Mouse (Mus musculus) stomach, embryonic 15.5 days (tissue): ENCODE measurements around the gene Tomt. TPM values are rescaled to one million over a fixed set of nuclear protein-coding genes. Genes with fewer than 3 reads are reported as not detected.
A peak's percentile ranks its signal among the peaks of the same experiment; 100 is the strongest.
"Not testable (repeated sequence)": the region's sequence is repeated elsewhere in the genome, so short reads cannot be mapped to it uniquely, and the experiment has no call there.

Experiments
- ATAC-seq: fragments of 200-750 bp; cut with Nextera tagmentation; 2 replicates; pipeline ENCODE4 v1.8.0; 2017; ENCODE audit warnings: low read depth, moderate number of reproducible peaks, moderate TSS enrichment; ENCODE audit not compliant: insufficient read depth, low FRiP score
- H3K27ac ChIP-seq: fragments of 300-500 bp; sonication (generic); 2 replicates; pipeline ENCODE4 v1.5.1; 2015; ENCODE audit warnings: mild to moderate bottlenecking, inconsistent platforms
- H3K27me3 ChIP-seq: fragments of 300-500 bp; sonication (generic); replicated peaks from 2 replicates; pipeline ENCODE4 v1.6.1; 2015; ENCODE audit warnings: inconsistent platforms
- H3K36me3 ChIP-seq: fragments of 300-500 bp; sonication (generic); 2 replicates; pipeline ENCODE4 v1.6.1; 2015; ENCODE audit warnings: inconsistent platforms
- H3K4me1 ChIP-seq: fragments of 300-500 bp; sonication (generic); 2 replicates; pipeline ENCODE4 v1.6.1; 2015; ENCODE audit warnings: inconsistent platforms
- H3K4me2 ChIP-seq: fragments of 300-500 bp; sonication (generic); 2 replicates; pipeline ENCODE4 v1.6.1; 2015; ENCODE audit warnings: mild to moderate bottlenecking, inconsistent platforms
- H3K4me3 ChIP-seq: fragments of 300-500 bp; sonication (generic); replicated peaks from 2 replicates; pipeline ENCODE4 v1.5.1; 2015; ENCODE audit warnings: inconsistent platforms
- H3K9ac ChIP-seq: fragments of 300-500 bp; sonication (generic); 2 replicates; pipeline ENCODE4 v1.6.1; 2015; ENCODE audit warnings: inconsistent platforms
- H3K9me3 ChIP-seq: fragments of 300-500 bp; sonication (generic); 2 replicates; pipeline ENCODE4 v1.6.1; 2016; ENCODE audit warnings: inconsistent platforms
- WGBS: fragments of 180-500 bp; shearing (Covaris S2); methylation state at CpG from one replicate; pipeline ENCODE4 v1.1.7; 2015; 5-methylcytosine and 5-hydroxymethylcytosine counted together
- polyA plus RNA-seq: library from polyadenylated mRNA; unstranded; fragments of >200 nt; fragmentation: Nextera tagmentation; extraction: Ambion mirVana; gene quantifications from 2 replicates; pipeline ENCODE4 v1.2.1, GENCODE M21; 2015

Tomt gene
- polyA plus RNA-seq, 1 experiment from 2014 or later, result 0.26 TPM

DNA sequence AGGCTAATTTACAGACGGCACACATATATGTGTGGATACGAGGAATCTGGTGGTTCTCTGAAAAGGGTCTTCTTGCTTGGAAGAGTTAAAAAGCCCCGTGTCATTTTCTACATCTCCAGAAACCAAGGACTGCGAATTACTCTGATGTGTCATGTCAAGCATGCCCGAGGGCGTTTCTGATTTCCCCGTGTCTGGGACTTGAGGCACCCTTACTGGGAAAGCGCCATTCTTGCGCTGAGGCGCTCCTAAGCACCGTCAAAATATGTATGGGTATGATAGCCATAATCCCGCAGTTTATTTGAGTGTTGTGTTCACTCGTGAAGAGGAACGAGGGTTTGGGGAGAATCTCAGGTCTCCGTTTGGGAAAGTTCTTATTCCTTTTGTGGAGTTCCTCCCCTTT, 27.1 kb upstream of the Tomt start:
- peak overlapping the region; percentile 35 for H3K9ac ChIP-seq

GRCm38 (mm10) chr7:101932551-101932950, 26.4 kb upstream of the Tomt start:
- Histone ChIP-seq H3K36me3 (no peaks in the 10 kb centered on the region), H3K27ac (peak overlapping the region; percentile 18; the same call in 1 of the 2 replicates), H3K4me3 (no peak overlapping the region; the same call in 1 of the 2 replicates), H3K4me2 (peak overlapping the region; percentile 78), H3K9ac (no peak overlapping the region), H3K9me3 (no peaks in the 10 kb centered on the region), H3K4me1 (peaks cover 6% of the 10 kb centered on the region; the same call in 1 of the 2 replicates), H3K27me3 (no peaks in the 10 kb centered on the region)
- 57% methylated on average over 1 of the region's 1 CpGs for WGBS
- ATAC-seq, result no peak

More for the DNA sequence above, 27.1 kb upstream of the Tomt start:
- ATAC-seq, result no peak; the same call in 1 of the 2 replicates
- H3K27ac ChIP-seq, result peak overlapping the region; percentile 91
- no peaks in the 10 kb centered on the region for H3K36me3 ChIP-seq
- H3K27me3 ChIP-seq, result no peaks in the 10 kb centered on the region
- H3K9me3 ChIP-seq, result no peaks in the 10 kb centered on the region
- H3K4me1 ChIP-seq, result peaks cover 6% of the 10 kb centered on the region; the same call in 1 of the 2 replicates
- 4% methylated on average over 15 of the region's 15 CpGs for WGBS
- H3K4me2 ChIP-seq, result peak overlapping the region; percentile 78
- H3K4me3 ChIP-seq, result peak overlapping the region; percentile 80

- no peak overlapping the region for H3K9ac ChIP-seq
- 84% methylated on average over 3 of the region's 3 CpGs for WGBS
- no peak overlapping the region for H3K4me3 ChIP-seq
- H3K4me2 ChIP-seq, result no peak overlapping the region
- H3K27me3 ChIP-seq, result no peaks in the 10 kb centered on the region
- H3K9me3 ChIP-seq, result no peaks in the 10 kb centered on the region
- no peak overlapping the region for H3K27ac ChIP-seq
- H3K36me3 ChIP-seq, result no peaks in the 10 kb centered on the region
- 0 out of 2 replicates have a peak, but pooled peaks cover 6% of the 10 kb centered on the region for H3K4me1 ChIP-seq
- no peak for ATAC-seq
Observed at GRCm38 (mm10) chr7:101928093-101928492, 21.9 kb upstream of the Tomt start.

GRCm38 (mm10) chr7:101925892-101926291, 19.7 kb upstream of the Tomt start:
- H3K27ac ChIP-seq, H3K4me1 ChIP-seq, H3K4me3 ChIP-seq, ATAC-seq, H3K27me3 ChIP-seq, H3K9me3 ChIP-seq, H3K36me3 ChIP-seq, H3K4me2 ChIP-seq, H3K9ac ChIP-seq: not testable (repeated sequence)

- no peaks in the 10 kb centered on the region for H3K27me3 ChIP-seq
- WGBS, result 23% methylated on average over 1 of the region's 1 CpGs
Observed at GRCm38 (mm10) chr7:101918071-101918470, 11.9 kb upstream of the Tomt start.

GRCm38 (mm10) chr7:101911982-101912381, 5.8 kb upstream of the Tomt start:
- Histone ChIP-seq H3K9ac (no peak overlapping the region), H3K4me1 (peaks cover 3% of the 10 kb centered on the region), H3K27ac (no peak overlapping the region), H3K27me3 (no peaks in the 10 kb centered on the region), H3K9me3 (no peaks in the 10 kb centered on the region), H3K36me3 (peaks cover 45% of the 10 kb centered on the region), H3K4me3 (no peak overlapping the region), H3K4me2 (no peak overlapping the region)
- no peak for ATAC-seq
- WGBS, result 66% methylated on average over 3 of the region's 3 CpGs

More at GRCm38 (mm10) chr7:101918071-101918470, 11.9 kb upstream of the Tomt start:
- Histone ChIP-seq H3K27ac (no peak overlapping the region), H3K36me3 (peaks cover 13% of the 10 kb centered on the region), H3K9me3 (no peaks in the 10 kb centered on the region), H3K9ac (no peak overlapping the region), H3K4me1 (no peaks in the 10 kb centered on the region), H3K4me3 (no peak overlapping the region), H3K4me2 (no peak overlapping the region)
- ATAC-seq, result 0 out of 2 replicates have a peak, but pooled peaks have one; percentile 56

DNA sequence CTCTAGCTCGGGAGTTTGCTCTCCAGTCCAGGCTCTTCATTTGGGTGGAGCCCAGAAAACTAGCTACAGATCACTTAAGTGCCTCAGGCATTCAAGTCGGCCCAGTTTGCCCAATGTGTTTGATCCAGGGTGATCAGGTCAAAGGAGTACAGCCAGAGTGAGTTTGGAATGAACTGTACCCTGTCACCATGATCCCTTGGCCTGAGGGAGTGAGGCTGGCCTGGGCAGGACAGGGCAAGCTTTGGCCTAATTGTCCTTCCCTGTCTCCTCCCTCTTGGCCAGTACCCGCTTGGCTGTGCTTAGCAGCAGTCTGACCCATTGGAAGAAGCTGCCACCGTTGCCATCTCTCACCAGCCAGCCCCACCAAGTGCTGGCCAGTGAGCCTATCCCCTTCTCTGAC, 4.0 kb upstream of the Tomt start:
- Histone ChIP-seq H3K4me1 (peaks cover 8% of the 10 kb centered on the region), H3K4me2 (no peak overlapping the region), H3K27me3 (no peaks in the 10 kb centered on the region), H3K9ac (no peak overlapping the region), H3K4me3 (no peak overlapping the region), H3K27ac (no peak overlapping the region), H3K36me3 (peaks cover 41% of the 10 kb centered on the region), H3K9me3 (no peaks in the 10 kb centered on the region)
- no peak for ATAC-seq
- WGBS, result 89% methylated on average over 4 of the region's 4 CpGs

DNA sequence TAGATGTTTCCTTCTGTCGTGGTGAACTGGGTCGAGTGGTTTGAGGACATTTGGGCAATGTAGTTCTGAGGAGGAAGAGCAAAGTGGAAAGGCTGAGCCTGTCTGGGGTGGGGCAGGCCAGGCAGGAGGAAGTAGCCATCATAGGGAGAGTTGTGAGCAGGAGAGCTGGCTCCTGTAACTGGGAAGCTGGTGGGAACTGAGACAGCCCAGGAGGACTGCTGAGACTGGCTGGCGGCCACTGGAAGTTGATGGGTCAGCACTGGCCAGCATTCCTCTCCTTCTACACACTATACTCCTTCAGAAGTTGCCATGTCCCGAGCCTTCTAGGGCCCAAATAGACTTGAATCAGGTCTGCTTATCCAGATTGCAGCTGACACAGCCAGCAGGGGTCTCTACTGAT, 2.2 kb upstream of the Tomt start:
- Histone ChIP-seq H3K9me3 (no peaks in the 10 kb centered on the region), H3K4me1 (peaks cover 8% of the 10 kb centered on the region), H3K36me3 (peaks cover 36% of the 10 kb centered on the region), H3K27ac (no peak overlapping the region), H3K9ac (no peak overlapping the region), H3K4me3 (no peak overlapping the region), H3K27me3 (no peaks in the 10 kb centered on the region), H3K4me2 (no peak overlapping the region)
- 67% methylated on average over 4 of the region's 4 CpGs for WGBS
- ATAC-seq, result no peak

DNA sequence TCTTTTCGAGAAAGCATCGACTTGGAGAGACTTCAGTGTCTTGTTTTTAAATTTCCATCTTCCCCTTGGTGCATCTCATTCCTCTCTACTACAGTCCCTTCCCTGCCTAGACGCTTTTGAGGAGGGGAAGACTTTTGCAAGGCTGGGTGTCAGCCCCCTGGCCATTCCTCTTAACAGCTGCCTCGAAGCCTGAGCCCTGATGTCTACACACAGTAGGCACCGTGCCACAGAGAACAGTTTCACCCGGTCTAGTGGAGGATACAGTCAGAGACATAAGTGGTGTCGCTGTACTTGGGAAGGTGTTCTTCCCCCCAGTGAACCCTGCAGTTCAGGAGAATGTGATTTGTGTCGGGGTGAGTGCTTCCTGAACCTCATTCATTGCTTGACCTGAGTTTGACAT, 537 bp upstream of the Tomt start:
- H3K36me3 ChIP-seq, result peaks cover 23% of the 10 kb centered on the region
- peak overlapping the region; percentile 96 for H3K27ac ChIP-seq
- no peaks in the 10 kb centered on the region for H3K27me3 ChIP-seq
- H3K9me3 ChIP-seq, result no peaks in the 10 kb centered on the region
- peak overlapping the region; percentile 80 for H3K4me3 ChIP-seq
- no peak for ATAC-seq
- H3K4me1 ChIP-seq, result peaks cover 8% of the 10 kb centered on the region
- no peak overlapping the region for H3K9ac ChIP-seq
- H3K4me2 ChIP-seq, result peak overlapping the region; percentile 57
- WGBS, result 61% methylated on average over 8 of the region's 8 CpGs

GRCm38 (mm10) chr7:101905561-101906286, 435 bp downstream of the Tomt start, which contains the start of gene Lamtor1:
Lamtor1 (plus strand) TSS chr7:101905904.
- under 1% methylated on average over 60 of the region's 61 CpGs for WGBS
- ATAC-seq, result peak; percentile 98

DNA sequence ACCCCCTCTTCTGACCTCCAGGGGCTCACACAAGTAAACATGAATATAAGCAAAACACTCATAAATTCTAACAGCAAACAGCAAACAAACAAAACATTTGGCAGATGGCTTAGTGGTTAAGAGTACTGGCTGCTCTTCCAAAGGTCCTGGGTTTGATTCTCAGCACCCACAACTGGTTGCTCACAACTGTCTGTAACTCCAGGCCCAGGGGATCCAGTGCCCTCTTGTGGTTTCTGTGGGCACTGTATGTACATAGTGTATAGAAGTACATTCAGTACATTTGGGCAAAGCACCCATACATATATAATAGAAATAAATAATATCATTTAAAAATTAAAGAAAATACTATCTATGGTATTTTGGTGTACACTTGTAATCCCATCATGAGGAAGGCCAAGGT, 3.3 kb downstream of the Tomt start:
- H3K27ac ChIP-seq, result no peak overlapping the region
- 0 out of 2 replicates have a peak, but pooled peaks cover 9% of the 10 kb centered on the region for H3K36me3 ChIP-seq
- no peaks in the 10 kb centered on the region for H3K27me3 ChIP-seq
- H3K9ac ChIP-seq, result no peak overlapping the region
- H3K9me3 ChIP-seq, result no peaks in the 10 kb centered on the region
- H3K4me3 ChIP-seq, result no peak overlapping the region
- no peak for ATAC-seq
- H3K4me1 ChIP-seq, result peaks cover 8% of the 10 kb centered on the region
- no peak overlapping the region for H3K4me2 ChIP-seq

More at GRCm38 (mm10) chr7:101905561-101906286, 435 bp downstream of the Tomt start, which contains the start of gene Lamtor1:
- H3K4me1 ChIP-seq, result peaks cover 8% of the 10 kb centered on the region
- no peaks in the 10 kb centered on the region for H3K9me3 ChIP-seq
- peak within 1 kb of the TSS; percentile 72 for H3K4me2 ChIP-seq
- peak within 1 kb of the TSS; percentile 96 for H3K27ac ChIP-seq
- peak within 1 kb of the TSS; percentile 80 for H3K4me3 ChIP-seq
- no peaks in the 10 kb centered on the region for H3K27me3 ChIP-seq
- peaks cover 14% of the 10 kb centered on the region for H3K36me3 ChIP-seq
- H3K9ac ChIP-seq, result peak within 1 kb of the TSS; percentile 86

DNA sequence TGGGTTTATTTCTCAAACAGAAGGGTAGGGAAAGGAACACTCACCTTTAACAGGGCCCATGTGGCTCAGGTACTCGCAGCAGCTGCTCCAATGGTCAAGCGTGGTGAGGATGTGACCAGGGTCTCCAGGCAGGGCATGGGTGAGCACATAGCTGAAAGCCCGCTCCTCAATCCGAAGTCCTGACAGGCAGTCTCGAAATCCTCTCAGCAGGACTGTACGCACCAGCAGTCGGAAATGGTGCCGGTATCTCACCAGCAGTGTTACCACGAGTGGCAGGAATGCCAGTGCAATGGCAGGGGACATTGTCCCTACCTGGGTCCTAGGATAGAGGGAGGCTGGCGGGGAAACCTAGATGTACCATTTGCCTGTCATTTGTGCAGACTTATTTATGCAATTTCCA, 4.2 kb downstream of the Tomt start:
- no peak for ATAC-seq
- H3K9me3 ChIP-seq, result no peaks in the 10 kb centered on the region
- H3K4me2 ChIP-seq, result no peak overlapping the region
- H3K4me3 ChIP-seq, result no peak overlapping the region
- H3K9ac ChIP-seq, result no peak overlapping the region
- 89% methylated on average over 10 of the region's 10 CpGs for WGBS
- peaks cover 7% of the 10 kb centered on the region for H3K4me1 ChIP-seq
- 0 out of 2 replicates have a peak, but pooled peaks cover 9% of the 10 kb centered on the region for H3K36me3 ChIP-seq
- H3K27ac ChIP-seq, result no peak overlapping the region
- H3K27me3 ChIP-seq, result no peaks in the 10 kb centered on the region
